Mouse (Mus musculus) frontal cortex, postnatal 10 days (tissue): Measurements from ENCODE around the gene Acox1.

Experiments used
- DNase-seq, 2 experiments: peaks; one replicate each; pipeline ENCODE4 v3.0.0; 2022; ENCODE audit warnings: low spot score in 2 of 2, mixed read lengths in 1 of 2

The Acox1 gene

GRCm38 (mm10) chr11:116167884-116168439 is 30.9 kb downstream of the Acox1 start, which contains the start of gene Fbf1:
Gene Fbf1, minus strand, starts transcription at chr11:116168166.
- DNase-seq: peak; percentile 93 to 94

- no peak for DNase-seq
Observed at GRCm38 (mm10) chr11:116167232-116167631, 31.6 kb downstream of the Acox1 start.

- DNase-seq: no peak
Observed at GRCm38 (mm10) chr11:116163002-116163401, 35.8 kb downstream of the Acox1 start.

DNA sequence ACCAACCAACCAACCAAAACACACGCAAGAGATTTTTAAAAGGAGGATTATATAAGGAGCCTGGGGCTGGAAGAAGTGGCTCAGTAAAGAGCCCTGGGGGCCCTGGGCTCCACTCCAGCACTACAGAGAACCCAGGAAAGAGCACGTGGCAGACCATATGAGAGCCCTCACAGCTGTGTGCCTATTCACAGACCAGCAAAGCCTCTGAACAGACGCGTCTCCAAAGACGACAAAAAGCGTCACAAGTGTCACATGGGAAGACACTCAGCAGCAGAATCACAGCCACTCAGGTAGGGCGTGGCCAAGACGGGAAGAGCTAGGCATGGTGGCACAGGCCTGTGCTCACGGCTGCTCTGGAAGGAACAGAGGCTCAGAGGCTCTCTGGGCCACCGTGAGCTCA is 36.7 kb downstream of the Acox1 start:
- peak; percentile 41 to 69 for DNase-seq

GRCm38 (mm10) chr11:116161312-116161711 is 37.5 kb downstream of the Acox1 start:
- no peak for DNase-seq

DNA sequence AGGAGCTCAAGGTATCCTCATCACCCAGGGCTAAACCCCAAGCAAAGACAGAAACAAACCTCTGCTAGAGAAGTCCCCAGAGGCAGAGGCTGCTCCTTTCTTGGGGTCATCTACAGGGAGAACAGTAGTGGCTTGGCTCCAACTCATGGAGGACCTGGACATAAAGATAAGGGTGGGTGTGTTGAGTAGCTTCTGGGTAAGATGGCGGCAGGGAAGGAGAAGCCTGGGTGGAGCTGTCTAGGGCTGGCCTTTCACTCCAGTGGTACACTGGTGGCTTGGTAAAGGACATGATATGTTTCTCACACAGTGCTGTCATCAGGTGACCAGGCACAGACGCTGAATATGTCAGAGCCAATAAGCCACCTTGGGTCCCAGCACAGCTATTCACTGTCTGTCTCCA is 47.9 kb downstream of the Acox1 start:
- no peak for DNase-seq

GRCm38 (mm10) chr11:116149341-116149740 is 49.5 kb downstream of the Acox1 start:
- DNase-seq: no peak

DNA sequence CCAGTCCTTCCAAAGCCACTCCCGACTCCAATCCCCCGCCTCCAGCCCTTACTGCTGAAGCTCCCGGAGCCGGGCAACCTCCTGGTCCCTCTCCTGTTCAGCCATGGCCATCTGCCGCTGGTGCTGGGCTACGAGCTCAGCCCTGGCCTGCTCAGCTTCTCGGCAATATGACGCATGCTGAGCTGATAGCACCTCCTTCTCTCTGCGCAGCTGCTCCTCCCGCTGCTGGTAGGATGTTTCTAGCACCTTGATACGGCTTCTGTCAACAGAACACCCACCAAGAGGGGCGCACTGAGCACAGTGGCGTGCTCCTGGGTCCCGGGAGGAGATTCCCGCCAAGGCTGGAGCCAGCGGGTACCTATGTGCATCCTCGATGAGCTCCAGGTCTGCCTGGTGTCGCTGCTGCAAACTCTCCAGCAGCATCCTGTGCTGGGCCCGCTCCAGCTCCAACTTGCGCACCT is 50.1 kb downstream of the Acox1 start:
- no peak for DNase-seq

GRCm38 (mm10) chr11:116146294-116146985 is 52.4 kb downstream of the Acox1 start:
- DNase-seq: peak; percentile 49 to 54

DNA sequence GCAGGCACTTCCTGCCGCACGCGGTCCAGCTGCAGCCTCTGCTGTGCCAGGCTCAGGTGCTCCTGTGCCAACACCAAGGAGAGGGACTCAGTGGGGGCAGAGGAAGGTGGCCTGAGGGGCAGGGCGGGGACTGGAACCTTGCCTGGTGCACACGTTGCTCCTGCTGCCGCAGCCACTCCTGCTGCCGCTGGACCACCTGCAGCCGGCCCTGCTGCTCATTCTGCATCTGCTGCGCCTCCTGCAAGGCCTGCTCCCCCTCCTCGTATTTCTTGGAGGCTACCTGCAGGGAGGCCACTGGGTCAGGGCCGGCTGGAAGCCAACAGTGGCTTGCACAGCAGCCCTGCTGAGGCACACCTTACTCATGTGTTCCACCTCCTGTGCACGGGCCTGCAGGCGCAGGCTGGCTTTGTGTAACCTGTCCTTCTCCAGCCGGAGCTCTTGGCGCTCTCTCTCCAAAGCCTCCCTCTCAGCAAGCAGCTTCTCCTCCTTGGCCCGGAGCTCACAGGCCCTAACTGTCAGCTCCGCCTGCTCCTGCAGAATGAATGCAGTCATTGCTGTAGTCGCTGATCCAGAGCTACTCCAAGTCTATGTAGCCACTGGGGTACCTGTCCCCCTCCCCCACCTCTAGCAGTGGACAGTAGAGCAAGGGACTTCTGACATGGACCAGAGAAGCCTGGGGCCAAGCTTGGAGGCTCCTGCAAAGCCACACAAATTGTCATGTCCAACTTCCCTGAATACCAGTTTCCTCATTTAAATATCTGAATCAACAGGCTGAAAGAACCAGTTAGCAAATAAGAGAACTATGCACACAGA is 53.2 kb downstream of the Acox1 start:
- DNase-seq: no peak

- DNase-seq: no peak
Observed at GRCm38 (mm10) chr11:116143468-116143867, 55.4 kb downstream of the Acox1 start.

DNA sequence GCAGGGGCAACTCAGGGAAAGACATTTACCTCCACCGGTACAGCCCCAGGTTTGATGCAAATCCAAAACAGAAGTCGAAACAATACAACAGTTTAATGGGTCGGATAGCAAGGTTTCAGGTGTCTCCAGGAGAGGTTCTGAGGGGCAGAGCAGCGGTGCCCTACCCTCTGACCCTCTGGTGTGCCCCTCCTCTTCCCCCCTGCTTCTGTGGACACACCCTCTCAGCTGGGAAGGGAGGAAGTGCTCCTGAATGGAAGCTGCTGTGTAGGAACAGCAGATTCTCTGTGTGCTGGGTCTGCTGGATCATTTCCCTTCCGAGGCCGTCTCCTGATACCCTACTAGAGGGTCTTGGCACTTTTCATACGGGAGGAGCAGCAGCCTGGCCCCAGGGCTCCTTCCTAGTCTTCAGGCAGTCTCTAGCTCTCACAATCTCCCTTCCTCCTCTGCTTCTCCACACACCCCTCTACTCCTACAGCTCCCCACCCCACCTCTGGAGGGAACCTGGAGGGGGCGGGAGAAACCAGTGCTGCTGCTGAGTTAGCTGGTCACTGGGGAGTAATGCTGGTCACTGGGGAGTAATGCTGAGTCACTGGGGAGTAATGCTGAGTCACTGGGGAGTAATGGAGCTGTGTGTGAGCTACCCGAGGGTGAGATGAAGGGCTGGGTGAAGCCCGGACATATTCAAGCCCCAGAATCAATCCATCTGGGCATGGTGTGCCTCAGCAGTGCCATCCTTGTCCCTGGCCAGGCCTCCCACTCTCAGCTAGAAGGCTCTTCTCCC is 56.4 kb downstream of the Acox1 start:
- DNase-seq: no peak

GRCm38 (mm10) chr11:116138468-116139138 is 60.2 kb downstream of the Acox1 start, which contains the start of gene Mrpl38:
Gene Mrpl38, minus strand, starts transcription at chr11:116138868.
- peak; percentile 74 to 79 for DNase-seq

- no peak for DNase-seq
Observed at GRCm38 (mm10) chr11:116138096-116138467, 60.8 kb downstream of the Acox1 start.

GRCm38 (mm10) chr11:116134171-116134570 is 64.7 kb downstream of the Acox1 start:
- no peak for DNase-seq

DNA sequence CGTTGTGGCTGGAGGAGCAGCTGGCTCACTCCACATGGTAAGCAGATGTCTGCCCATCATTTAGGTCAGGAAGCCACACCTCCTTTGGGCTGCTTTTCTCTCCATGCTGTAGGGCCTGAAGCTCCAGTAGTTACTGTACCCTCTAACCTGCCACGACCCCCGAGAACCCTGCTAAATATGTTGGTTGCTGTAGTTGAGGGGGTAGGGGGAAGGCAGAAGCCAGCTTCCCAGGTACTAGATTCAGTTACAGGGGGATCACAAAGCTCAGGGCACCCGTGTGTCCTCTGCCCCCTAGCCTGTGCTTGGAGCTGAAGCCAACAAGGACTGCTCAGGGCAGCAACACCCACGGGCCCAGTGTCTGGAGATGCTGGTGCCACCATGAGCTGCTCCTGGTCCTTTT is 65.3 kb downstream of the Acox1 start:
- DNase-seq: no peak

GRCm38 (mm10) chr11:116132366-116133333 is 66.2 kb downstream of the Acox1 start:
- DNase-seq: no peak

DNA sequence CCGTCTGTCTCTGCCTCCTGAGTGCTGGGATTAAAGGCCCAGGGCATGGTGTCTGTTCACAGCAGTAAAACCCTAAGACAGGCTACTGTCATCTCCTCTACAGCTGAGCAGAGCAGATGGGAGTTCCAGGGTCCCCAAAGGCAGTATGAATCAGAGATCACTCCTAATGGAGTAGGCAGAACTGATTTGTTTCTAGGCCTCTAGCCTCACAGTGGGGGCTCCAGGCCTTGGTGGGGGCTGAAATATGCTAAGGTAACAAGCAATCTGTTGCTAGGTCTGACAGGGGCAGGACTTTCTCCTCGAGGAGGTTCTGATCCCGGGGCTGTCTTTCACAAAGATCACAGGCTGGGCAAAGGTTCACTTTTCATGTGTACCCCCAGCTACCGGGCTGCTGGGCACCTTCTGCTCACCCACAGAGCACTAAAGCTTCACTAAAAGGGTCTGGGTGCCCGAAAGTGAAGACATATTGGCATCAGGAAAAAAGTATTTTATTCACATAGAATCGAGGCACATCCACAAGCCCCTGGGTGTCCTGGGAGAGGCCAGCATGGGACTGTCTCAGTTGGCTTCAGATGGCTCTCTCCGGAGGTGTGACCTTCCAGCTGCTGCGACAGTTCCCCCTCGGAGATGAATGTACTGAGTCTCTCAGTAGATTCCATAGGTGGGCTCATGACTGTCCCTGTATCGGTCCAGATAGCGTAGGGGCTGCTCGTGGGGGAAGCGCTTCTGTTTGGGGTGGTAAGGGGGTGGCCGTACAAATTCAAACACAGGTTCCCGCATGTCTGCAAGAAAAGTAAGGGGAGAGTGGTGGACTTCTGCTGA is 67.3 kb downstream of the Acox1 start:
- no peak for DNase-seq
